Mouse (Mus musculus) embryonic facial prominence, embryonic 11.5 days (tissue): ENCODE measurements at regions not wholly inside any gene's neighbourhood (a gene's known extent, or its start where the extent isn't known, plus 50 kb on each side); places are given as distances from the start of the nearest gene placed in this dataset.
A peak's percentile ranks its signal among the peaks of the same experiment; 100 is the strongest.

Source experiments
- ATAC-seq: fragments of 200-750 bp; cut with Nextera tagmentation; replicated peaks from 2 replicates; pipeline ENCODE4 v1.8.0; 2017; ENCODE audit warnings: low read depth; ENCODE audit not compliant: insufficient number of reproducible peaks, low FRiP score, low TSS enrichment
- DNase-seq: peaks from one replicate; pipeline ENCODE4 v3.0.0-alpha.2; 2015; ENCODE audit warnings: low spot score
- H3K27ac ChIP-seq: fragments of 300-500 bp; sonication (generic); replicated peaks from 2 replicates; pipeline ENCODE4 v1.5.1; 2014; ENCODE audit warnings: mild to moderate bottlenecking, low read depth, low read length, control low read depth
- H3K27me3 ChIP-seq: fragments of 300-500 bp; sonication (generic); 2 replicates; pipeline ENCODE4 v1.6.1; 2014; ENCODE audit warnings: mild to moderate bottlenecking, low read length, moderate library complexity, mixed read lengths; ENCODE audit not compliant: control insufficient read depth, insufficient read depth
- H3K36me3 ChIP-seq: fragments of 300-500 bp; sonication (generic); replicated peaks from 2 replicates; pipeline ENCODE4 v1.6.1; 2014; ENCODE audit warnings: low read depth, mild to moderate bottlenecking, low read length, moderate library complexity, mixed read lengths; ENCODE audit not compliant: control insufficient read depth, insufficient read depth
- H3K4me1 ChIP-seq: fragments of 300-500 bp; sonication (generic); 2 replicates; pipeline ENCODE4 v1.6.1; 2014; ENCODE audit warnings: low read length, mixed read lengths; ENCODE audit not compliant: control insufficient read depth, insufficient read depth
- H3K4me2 ChIP-seq: fragments of 300-500 bp; sonication (generic); 2 replicates; pipeline ENCODE4 v1.6.1; 2014; ENCODE audit warnings: low read depth, mild to moderate bottlenecking, control low read depth, low read length, moderate library complexity
- H3K4me3 ChIP-seq: fragments of 300-500 bp; sonication (generic); 2 replicates; pipeline ENCODE4 v1.5.1; 2014; ENCODE audit warnings: low read depth, low read length, control low read depth
- H3K9ac ChIP-seq: fragments of 300-500 bp; sonication (generic); replicated peaks from 2 replicates; pipeline ENCODE4 v1.6.1; 2014; ENCODE audit warnings: mild to moderate bottlenecking, control low read depth, low read length
- H3K9me3 ChIP-seq: fragments of 300-500 bp; sonication (generic); replicated peaks from 2 replicates; pipeline ENCODE4 v1.6.1; 2016; ENCODE audit warnings: mild to moderate bottlenecking, low read length, inconsistent platforms, mixed read lengths; ENCODE audit not compliant: control insufficient read depth
- WGBS: fragments of 180-500 bp; shearing (Covaris S2); extraction: QIAGEN DNeasy Blood & Tissue Kit; methylation state at CpG from one replicate; pipeline ENCODE4 v1.1.7; 2014; 5-methylcytosine and 5-hydroxymethylcytosine counted together

DNA sequence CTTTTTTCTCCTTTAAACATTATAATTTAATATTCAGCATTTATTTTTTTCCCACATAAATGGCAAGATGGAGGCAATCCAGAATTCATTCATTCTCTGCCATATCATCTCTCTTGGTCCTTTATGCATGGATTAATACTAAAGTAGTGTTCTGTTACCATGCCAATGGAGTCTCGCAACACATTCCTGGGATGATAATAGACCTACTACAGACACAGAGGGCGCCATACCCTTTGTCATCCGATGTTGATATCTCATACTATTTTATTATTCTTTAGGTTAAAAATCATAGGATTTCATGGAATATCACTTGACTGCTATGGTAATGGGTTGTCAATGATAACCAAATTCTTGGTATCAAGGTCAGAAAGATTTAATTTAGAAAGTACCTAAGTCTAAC, 512.2 kb upstream of the Mms22l start:
- H3K36me3 ChIP-seq: no peaks in the 10 kb centered on the region
- DNase-seq (no peak), ATAC-seq (no peak)
- no peak overlapping the region for H3K9ac ChIP-seq
- WGBS: 79% methylated on average over 3 of the region's 3 CpGs
- no peak overlapping the region for H3K4me3 ChIP-seq
- no peaks in the 10 kb centered on the region for H3K27me3 ChIP-seq
- no peak overlapping the region for H3K4me2 ChIP-seq
- H3K4me1 ChIP-seq: no peaks in the 10 kb centered on the region
- no peaks in the 10 kb centered on the region for H3K9me3 ChIP-seq
- no peak overlapping the region for H3K27ac ChIP-seq

DNA sequence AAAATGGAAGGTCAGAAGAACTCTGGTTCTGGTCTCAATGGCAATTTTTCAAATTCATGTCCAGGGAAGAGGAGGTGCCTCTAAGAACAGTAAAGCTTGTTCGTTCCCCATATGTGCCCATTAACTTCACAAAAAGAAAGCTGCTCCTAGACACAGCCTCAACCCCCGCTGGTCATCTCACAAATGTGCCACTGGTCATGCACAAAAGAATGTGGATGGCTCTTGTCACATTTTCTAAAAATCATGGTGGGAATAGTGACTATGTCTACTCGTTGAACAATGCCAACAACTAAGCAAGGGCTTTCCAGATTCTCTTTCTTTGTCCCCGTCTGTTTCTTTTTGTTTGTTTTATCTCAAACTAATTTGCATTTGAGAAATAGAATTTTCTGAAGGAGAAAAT, 510.3 kb upstream of the Mms22l start:
- DNase-seq: no peak
- no peak for ATAC-seq
- no peak overlapping the region for H3K27ac ChIP-seq

DNA sequence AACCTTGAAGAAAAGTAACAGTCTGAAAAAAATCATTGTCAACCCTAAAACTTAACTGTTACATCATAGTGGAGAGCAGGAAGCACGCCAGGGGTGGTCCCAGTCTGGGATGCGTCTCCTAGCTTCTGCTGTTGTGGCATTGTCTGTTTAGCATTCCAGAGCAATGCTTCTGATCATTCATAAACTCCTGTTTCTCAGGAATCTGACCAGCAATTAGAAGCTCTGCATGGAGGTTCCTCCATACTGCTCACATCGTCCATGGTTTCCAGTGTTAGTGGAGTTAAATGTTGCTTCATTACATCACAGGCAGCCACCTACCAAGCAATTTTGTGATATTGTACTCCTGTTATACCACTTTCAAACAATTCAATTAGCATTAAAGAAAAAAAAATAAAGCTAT, 502.4 kb upstream of the Mms22l start:
- H3K4me3 ChIP-seq: no peak overlapping the region
- no peak overlapping the region for H3K4me2 ChIP-seq
- no peak overlapping the region for H3K9ac ChIP-seq
- no peak overlapping the region for H3K27ac ChIP-seq
- H3K4me1 ChIP-seq: no peaks in the 10 kb centered on the region
- H3K9me3 ChIP-seq: no peaks in the 10 kb centered on the region
- 0 out of 2 replicates have a peak, but pooled peaks have one; percentile 23 for ATAC-seq
- no peaks in the 10 kb centered on the region for H3K36me3 ChIP-seq
- 59% methylated on average over 3 of the region's 3 CpGs for WGBS
- DNase-seq: no peak
- no peaks in the 10 kb centered on the region for H3K27me3 ChIP-seq

More for the DNA sequence above, 510.3 kb upstream of the Mms22l start:
- no peaks in the 10 kb centered on the region for H3K9me3 ChIP-seq
- whole genome bisulfite sequencing: 66% methylated on average over 4 of the region's 4 CpGs
- no peaks in the 10 kb centered on the region for H3K4me1 ChIP-seq
- no peak overlapping the region for H3K9ac ChIP-seq
- no peaks in the 10 kb centered on the region for H3K36me3 ChIP-seq
- no peaks in the 10 kb centered on the region for H3K27me3 ChIP-seq
- H3K4me2 ChIP-seq: no peak overlapping the region
- no peak overlapping the region for H3K4me3 ChIP-seq

DNA sequence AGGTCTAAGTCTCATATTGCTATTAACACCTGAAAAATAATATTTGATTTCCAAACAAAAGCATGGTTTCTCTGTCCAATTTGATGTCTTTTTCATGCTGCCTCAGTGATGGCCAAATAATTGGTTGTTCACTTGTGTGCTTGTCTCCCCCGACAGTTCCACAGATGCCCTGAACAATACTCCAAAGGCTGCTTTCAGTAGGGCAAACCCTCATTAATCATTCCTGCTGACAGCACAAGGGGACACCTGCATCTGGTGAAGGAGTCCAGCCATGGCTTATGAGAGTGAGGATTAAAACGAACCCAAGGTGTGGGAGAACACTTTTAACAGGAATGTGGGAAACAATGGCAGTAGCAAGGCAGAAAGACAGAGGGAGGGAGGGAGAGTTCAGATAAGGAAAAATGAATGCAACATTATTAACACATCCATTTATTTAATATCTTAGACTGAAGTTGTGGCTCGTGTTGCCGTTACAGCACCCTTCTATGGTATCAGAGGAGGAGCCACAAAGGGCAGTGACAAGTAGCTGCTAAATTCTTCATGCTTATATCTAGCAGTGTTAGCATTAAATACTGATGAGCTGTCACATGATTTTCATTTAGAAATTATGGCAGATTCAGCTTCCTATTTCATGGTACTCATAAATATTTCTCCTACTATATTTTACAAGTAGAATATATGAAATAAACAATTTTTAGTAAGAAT, 501.8 kb upstream of the Mms22l start:
- ATAC-seq (peak; percentile 79), DNase-seq (peak; percentile 2)
- Histone ChIP-seq H3K4me1 (no peaks in the 10 kb centered on the region), H3K4me3 (no peak overlapping the region), H3K27ac (no peak overlapping the region), H3K9me3 (no peaks in the 10 kb centered on the region), H3K36me3 (no peaks in the 10 kb centered on the region), H3K27me3 (no peaks in the 10 kb centered on the region), H3K4me2 (no peak overlapping the region), H3K9ac (no peak overlapping the region)
- WGBS: 41% methylated on average over 4 of the region's 4 CpGs

DNA sequence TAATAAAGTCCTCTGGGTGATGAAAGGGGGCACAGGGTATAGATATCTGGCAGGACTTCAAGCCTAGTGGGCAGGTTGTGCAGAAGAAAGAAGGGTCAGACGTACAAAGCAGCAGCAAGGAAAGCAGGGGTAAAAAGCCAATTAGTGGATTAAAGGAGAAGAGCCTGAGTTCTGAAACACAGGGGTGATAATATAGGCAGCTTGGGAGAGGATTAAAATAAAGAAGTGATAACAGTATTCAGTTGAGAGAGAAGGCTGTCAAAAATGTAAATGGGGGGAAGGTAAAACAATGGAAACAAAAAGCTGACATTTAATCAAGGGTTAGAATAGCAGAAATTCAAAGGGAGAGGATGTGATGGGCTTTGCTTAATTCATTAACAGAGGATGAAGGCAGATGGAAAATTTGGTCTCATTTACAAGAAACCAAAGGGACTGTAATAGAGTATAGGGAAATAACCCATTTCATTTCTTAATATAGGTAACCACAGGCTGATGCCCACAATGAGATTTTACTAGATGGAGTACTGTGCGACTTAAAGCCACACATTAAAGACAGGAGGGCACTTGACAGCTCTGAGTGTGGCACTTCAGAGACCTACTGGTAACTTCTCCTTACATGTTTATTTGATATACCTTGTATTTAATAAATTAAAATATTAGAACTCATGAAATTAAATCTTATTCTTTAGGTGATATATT, 489.8 kb upstream of the Mms22l start:
- H3K4me1 ChIP-seq: no peaks in the 10 kb centered on the region
- no peaks in the 10 kb centered on the region for H3K9me3 ChIP-seq
- ATAC-seq (no peak), DNase-seq (no peak)
- H3K4me3 ChIP-seq: no peak overlapping the region
- no peak overlapping the region for H3K9ac ChIP-seq
- H3K36me3 ChIP-seq: no peaks in the 10 kb centered on the region
- no peak overlapping the region for H3K4me2 ChIP-seq
- 51% methylated on average over 2 of the region's 2 CpGs for WGBS
- no peak overlapping the region for H3K27ac ChIP-seq
- no peaks in the 10 kb centered on the region for H3K27me3 ChIP-seq

DNA sequence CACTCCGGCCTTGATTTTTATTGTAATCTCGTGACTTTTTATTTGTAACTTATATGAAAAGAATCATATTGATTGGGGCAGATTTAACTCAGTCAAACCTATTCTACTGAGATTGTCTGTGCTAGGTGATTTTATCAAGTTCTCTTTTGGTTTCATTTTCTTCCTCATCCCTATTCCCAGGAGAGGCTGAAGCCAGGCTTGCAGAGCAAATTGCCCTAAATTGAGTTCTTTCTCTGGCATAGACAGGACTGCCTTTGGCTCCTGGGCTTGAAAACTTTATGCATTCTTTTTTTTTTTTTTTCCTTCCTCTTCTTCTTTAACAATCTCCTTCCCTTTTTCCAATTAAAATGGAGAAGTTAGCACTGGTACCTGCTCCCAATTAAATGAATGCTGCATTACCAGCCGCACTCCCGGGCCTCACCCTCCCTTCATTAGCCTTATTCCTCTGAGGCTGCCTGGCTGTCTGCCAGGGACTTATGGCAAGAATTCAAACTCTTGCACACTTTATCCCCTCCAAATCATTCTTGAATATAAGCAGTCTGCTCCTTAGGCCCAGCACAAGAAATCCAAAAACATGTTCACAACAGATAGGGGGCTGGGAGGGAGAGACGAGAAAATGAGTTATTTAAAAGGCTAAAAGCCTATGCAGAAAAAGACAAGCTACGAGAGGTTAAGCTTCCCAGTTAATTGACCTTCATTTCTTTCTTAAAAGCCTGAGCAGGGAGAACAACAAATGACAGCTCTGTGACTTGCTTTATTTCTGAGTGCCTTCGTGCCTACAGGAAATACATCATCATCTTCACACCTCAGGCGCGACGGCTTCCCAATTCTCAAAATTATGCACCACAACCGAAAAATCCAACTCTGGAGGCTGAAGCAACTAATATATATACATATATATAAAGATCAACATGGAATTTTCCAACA, 476.8 kb upstream of the Mms22l start:
- no peaks in the 10 kb centered on the region for H3K27me3 ChIP-seq
- H3K4me2 ChIP-seq: no peak overlapping the region
- no peak overlapping the region for H3K4me3 ChIP-seq
- DNase-seq (peak; percentile 21), ATAC-seq (0 out of 2 replicates have a peak, but pooled peaks have one; percentile 39)
- no peaks in the 10 kb centered on the region for H3K36me3 ChIP-seq
- H3K9ac ChIP-seq: no peak overlapping the region
- no peaks in the 10 kb centered on the region for H3K9me3 ChIP-seq
- no peak overlapping the region for H3K27ac ChIP-seq
- no peaks in the 10 kb centered on the region for H3K4me1 ChIP-seq
- WGBS: 66% methylated on average over 11 of the region's 11 CpGs
